Mouse (Mus musculus) lung, adult 2 months (tissue): Measurements from ENCODE around the gene Ptprg.

Source experiments
- CTCF ChIP-seq: fragments of 200-500 bp; IDR thresholded peaks from 2 replicates; pipeline ENCODE4 v1.5.1; 2011; ENCODE audit warnings: mild to moderate bottlenecking, low read length, control low read depth; ENCODE audit not compliant: insufficient read depth
- POLR2A ChIP-seq: fragments of 200-500 bp; IDR thresholded peaks from 2 replicates; pipeline ENCODE4 v1.6.1; 2011; ENCODE audit warnings: low read depth, mild to moderate bottlenecking, control low read depth, low read length, borderline replicate concordance; ENCODE audit errors: extremely low read depth

- TF ChIP-seq POLR2A (no peak), CTCF (no peak)
These were observed 614.3 kb downstream of the Ptprg start for GRCm38 (mm10) chr14:12167651-12168050.
